Mouse (Mus musculus) forebrain, postnatal 0 days (tissue): ENCODE results near the gene Pspn. TPM values are rescaled to one million over a fixed set of nuclear protein-coding genes. Genes with fewer than 3 reads are reported as not detected.

Experiments used
- ATAC-seq: fragments of 200-750 bp; cut with Nextera tagmentation; 2 replicates; pipeline ENCODE4 v1.8.0; 2017; ENCODE audit warnings: mild to moderate bottlenecking, moderate library complexity
- DNase-seq: peaks from one replicate; pipeline ENCODE4 v3.0.0-alpha.2; 2015
- H3K27ac ChIP-seq: fragments of 300-500 bp; sonication (generic); 2 replicates; pipeline ENCODE4 v1.5.1; 2014; ENCODE audit warnings: low read depth, mild to moderate bottlenecking, antibody characterized with exemption, low read length, moderate library complexity, mixed read lengths
- H3K27me3 ChIP-seq: fragments of 300-500 bp; sonication (generic); 2 replicates; pipeline ENCODE4 v1.6.1; 2014; ENCODE audit warnings: mild to moderate bottlenecking, low read length, mixed read lengths; ENCODE audit not compliant: insufficient read depth
- H3K36me3 ChIP-seq: fragments of 300-500 bp; sonication (generic); 2 replicates; pipeline ENCODE4 v1.6.1; 2014; ENCODE audit warnings: mild to moderate bottlenecking, moderate library complexity; ENCODE audit not compliant: insufficient read depth
- H3K4me1 ChIP-seq: fragments of 300-500 bp; sonication (generic); 2 replicates; pipeline ENCODE4 v1.6.1; 2014; ENCODE audit warnings: antibody characterized with exemption; ENCODE audit not compliant: insufficient read depth
- H3K4me2 ChIP-seq: fragments of 300-500 bp; sonication (generic); 2 replicates; pipeline ENCODE4 v1.6.1; 2014; ENCODE audit warnings: low read depth, mild to moderate bottlenecking, moderate library complexity
- H3K4me3 ChIP-seq: fragments of 300-500 bp; sonication (generic); 2 replicates; pipeline ENCODE4 v1.5.1; 2014; ENCODE audit warnings: low read depth, low read length, mixed read lengths
- H3K9ac ChIP-seq: fragments of 300-500 bp; sonication (generic); 2 replicates; pipeline ENCODE4 v1.6.1; 2014; ENCODE audit warnings: mild to moderate bottlenecking
- H3K9me3 ChIP-seq: fragments of 300-500 bp; sonication (generic); 2 replicates; pipeline ENCODE4 v1.6.1; 2016; ENCODE audit warnings: low read length
- CTCF ChIP-seq: sonication (generic); IDR thresholded peaks from 2 replicates; pipeline ENCODE4 v1.5.1; 2016; ENCODE audit warnings: antibody characterized with exemption, control low read depth, low read depth
- WGBS: fragments of 180-500 bp; shearing (Covaris S2); extraction: QIAGEN DNeasy Blood & Tissue Kit; methylation state at CpG from one replicate; pipeline ENCODE4 v1.1.7; 2014; 5-methylcytosine and 5-hydroxymethylcytosine counted together
- polyA plus RNA-seq: library from polyadenylated mRNA; unstranded; fragments of >200 nt; fragmentation: Nextera tagmentation; extraction: Ambion mirVana; gene quantifications from 2 replicates; pipeline ENCODE4 v1.2.1, GENCODE M21; 2015
- total RNA-seq: library from RNA; depleted of rRNA; stranded (reverse); fragments of >200 nt; gene quantifications from 2 replicates; pipeline ENCODE4 v1.2.3, GENCODE M21; 2014; rRNA removed

Gene Pspn
- total RNA-seq (not detected in 2 replicates), polyA plus RNA-seq (not detected in 2 replicates)

DNA sequence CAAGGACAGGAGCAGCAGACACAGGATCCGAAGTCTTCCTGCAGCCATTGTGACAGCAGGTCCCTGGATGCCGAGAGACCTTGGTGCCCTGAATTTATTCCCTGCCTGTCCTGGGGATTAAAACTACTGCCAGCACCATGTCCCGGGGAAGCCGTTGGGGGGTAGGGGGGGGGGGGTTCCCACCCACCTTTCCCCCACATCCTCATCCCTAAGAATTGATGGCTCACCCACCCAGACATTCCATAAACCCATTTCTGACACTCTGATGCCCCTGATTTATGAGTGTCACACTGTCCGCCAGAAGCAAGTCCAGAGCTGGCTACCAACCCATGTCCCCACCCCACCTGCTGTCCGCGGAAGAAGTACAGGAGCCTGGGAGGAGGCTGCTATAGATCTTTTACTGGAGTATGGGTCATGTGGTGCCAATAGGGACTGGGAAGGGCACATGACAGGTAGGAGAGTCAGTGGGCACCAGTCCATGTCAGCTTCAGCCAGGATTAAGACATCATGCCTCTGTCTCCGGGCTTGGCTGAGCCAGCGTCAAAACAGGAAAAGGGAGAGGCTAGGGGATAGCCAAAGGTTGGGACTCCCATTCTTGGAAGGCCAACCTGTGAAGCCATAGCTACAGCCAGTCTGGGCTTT lies at the start of gene Pspn:
Gene Pspn, minus strand, starts transcription at position 51 of the 642 bp plus-strand sequence.
- no peak for ATAC-seq
- WGBS, result 91% methylated on average over 9 of the region's 9 CpGs

GRCm38 (mm10) chr17:57048816-57049215 lies 49.0 kb upstream of the Pspn start:
- ATAC-seq (peak; percentile 45), DNase-seq (peak; percentile 41)
- Histone ChIP-seq H3K27ac (no peak overlapping the region), H3K27me3 (no peaks in the 10 kb centered on the region), H3K9me3 (no peaks in the 10 kb centered on the region), H3K4me2 (no peak overlapping the region), H3K4me3 (no peak overlapping the region), H3K36me3 (peaks cover 59% of the 10 kb centered on the region), H3K4me1 (no peaks in the 10 kb centered on the region), H3K9ac (no peak overlapping the region)
- TF ChIP-seq CTCF, result no peak
- WGBS, result 82% methylated on average over 3 of the region's 3 CpGs

More for the DNA sequence above, at the start of gene Pspn:
- no peak within 1 kb of the TSS for H3K4me3 ChIP-seq
- no peaks in the 10 kb centered on the region for H3K27me3 ChIP-seq
- no peak within 1 kb of the TSS for H3K9ac ChIP-seq
- H3K9me3 ChIP-seq, result no peaks in the 10 kb centered on the region
- H3K27ac ChIP-seq, result no peak within 1 kb of the TSS
- peaks cover 59% of the 10 kb centered on the region for H3K36me3 ChIP-seq
- H3K4me2 ChIP-seq, result no peak within 1 kb of the TSS
- DNase-seq, result no peak
- no peak for TF ChIP-seq CTCF
- H3K4me1 ChIP-seq, result no peaks in the 10 kb centered on the region

DNA sequence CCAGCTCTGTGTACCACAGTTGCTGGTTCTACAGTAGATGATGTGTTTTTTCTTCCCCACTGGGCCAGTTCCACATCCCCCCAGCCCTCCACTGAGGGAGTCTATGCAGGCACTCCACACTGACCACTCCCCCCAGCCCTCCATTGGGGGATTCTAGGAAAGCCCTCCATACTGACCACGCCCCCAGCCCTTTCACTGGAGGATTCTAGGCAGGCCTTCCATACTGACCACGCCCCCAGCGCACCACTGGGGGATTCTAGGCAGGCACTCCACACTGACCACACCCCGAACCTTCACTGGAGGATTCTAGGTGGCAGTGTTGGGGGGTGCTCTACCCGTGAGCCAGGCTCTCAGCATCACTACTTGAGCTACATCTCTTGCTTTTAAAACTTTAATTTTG lies 47.6 kb upstream of the Pspn start:
- ATAC-seq, result no peak
- WGBS, result 41% methylated on average over 5 of the region's 5 CpGs
- no peak overlapping the region for H3K9ac ChIP-seq
- peaks cover 45% of the 10 kb centered on the region for H3K36me3 ChIP-seq
- no peak for DNase-seq
- no peak overlapping the region for H3K4me2 ChIP-seq
- no peak for TF ChIP-seq CTCF
- H3K27ac ChIP-seq, result no peak overlapping the region
- no peaks in the 10 kb centered on the region for H3K27me3 ChIP-seq
- H3K9me3 ChIP-seq, result no peaks in the 10 kb centered on the region
- H3K4me1 ChIP-seq, result no peaks in the 10 kb centered on the region
- no peak overlapping the region for H3K4me3 ChIP-seq

DNA sequence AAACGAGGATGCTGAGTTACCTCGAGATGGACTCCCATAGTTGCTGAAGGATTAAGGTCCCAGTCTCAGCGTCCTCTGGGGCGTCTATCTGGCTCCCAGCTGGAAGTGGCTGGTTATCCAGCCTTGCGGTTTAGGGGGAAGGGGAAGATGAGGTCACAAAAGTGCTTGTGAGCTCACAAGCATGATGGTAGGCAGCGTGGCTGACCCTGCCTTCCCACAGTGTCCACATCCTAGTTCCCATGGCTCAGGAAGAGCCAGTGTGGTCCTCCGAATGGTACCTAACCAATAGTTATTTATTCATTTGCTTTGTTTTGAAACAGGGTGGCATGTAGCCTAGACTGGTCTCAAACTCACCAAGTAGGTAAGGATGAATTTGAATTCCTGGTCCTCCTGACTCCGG lies 41.7 kb upstream of the Pspn start, which contains the start of gene Slc25a41:
Gene Slc25a41, minus strand, starts transcription at position 101 of the 400 bp plus-strand sequence.
- H3K9ac ChIP-seq, result no peak within 1 kb of the TSS
- ATAC-seq (no peak), DNase-seq (no peak)
- H3K4me1 ChIP-seq, result no peaks in the 10 kb centered on the region
- 76% methylated on average over 8 of the region's 8 CpGs for WGBS
- no peak within 1 kb of the TSS for H3K4me3 ChIP-seq
- TF ChIP-seq CTCF, result no peak
- H3K36me3 ChIP-seq, result peaks cover 10% of the 10 kb centered on the region
- no peak within 1 kb of the TSS for H3K4me2 ChIP-seq
- H3K27ac ChIP-seq, result no peak within 1 kb of the TSS
- H3K9me3 ChIP-seq, result no peaks in the 10 kb centered on the region
- H3K27me3 ChIP-seq, result no peaks in the 10 kb centered on the region

- Histone ChIP-seq H3K4me1 (no peaks in the 10 kb centered on the region), H3K4me3 (no peak overlapping the region), H3K27me3 (no peaks in the 10 kb centered on the region), H3K4me2 (no peak overlapping the region), H3K9ac (no peak overlapping the region), H3K36me3 (no peaks in the 10 kb centered on the region), H3K9me3 (no peaks in the 10 kb centered on the region), H3K27ac (no peak overlapping the region)
- peak; percentile 32 for TF ChIP-seq CTCF
- no peak for ATAC-seq
- DNase-seq, result no peak
- WGBS, result 47% methylated on average over 8 of the region's 8 CpGs
Measured at GRCm38 (mm10) chr17:57038978-57039377, 39.2 kb upstream of the Pspn start.

DNA sequence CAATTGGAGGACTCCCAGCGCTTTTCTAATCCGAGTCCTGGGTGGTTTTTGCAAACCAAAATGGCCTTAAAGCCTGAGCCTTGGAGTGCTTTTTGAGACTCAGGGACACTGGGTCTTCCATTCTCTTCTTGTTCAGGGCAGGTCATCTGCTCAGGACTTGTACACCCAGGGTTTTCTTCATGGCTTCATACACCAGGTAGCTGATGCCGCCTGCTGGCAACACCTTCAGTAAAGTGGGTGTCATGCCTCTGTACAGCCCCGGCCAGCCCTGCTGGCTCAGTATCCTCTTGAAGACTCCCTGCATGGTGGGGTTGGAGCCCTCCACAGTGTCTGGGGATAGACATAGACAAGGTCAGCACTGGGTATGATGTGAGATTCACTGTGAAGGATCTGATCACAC lies 33.0 kb upstream of the Pspn start:
- Histone ChIP-seq H3K27ac (no peak overlapping the region; the same call in 1 of the 2 replicates), H3K4me1 (peaks cover 10% of the 10 kb centered on the region), H3K9ac (no peak overlapping the region), H3K4me3 (no peak overlapping the region), H3K4me2 (no peak overlapping the region), H3K36me3 (peaks cover 4% of the 10 kb centered on the region; the same call in 1 of the 2 replicates), H3K27me3 (no peaks in the 10 kb centered on the region), H3K9me3 (no peaks in the 10 kb centered on the region)
- TF ChIP-seq CTCF, result no peak
- DNase-seq (no peak), ATAC-seq (no peak)
- WGBS, result 91% methylated on average over 4 of the region's 4 CpGs

- ATAC-seq, result peak; percentile 94
- Histone ChIP-seq H3K36me3 (peaks cover 12% of the 10 kb centered on the region), H3K27ac (peak overlapping the region; percentile 81), H3K27me3 (no peaks in the 10 kb centered on the region), H3K9me3 (no peaks in the 10 kb centered on the region), H3K4me2 (peak overlapping the region; percentile 62), H3K4me1 (peaks cover 10% of the 10 kb centered on the region), H3K9ac (peak overlapping the region; percentile 48), H3K4me3 (peak overlapping the region; percentile 41)
- peak; percentile 19; the same call in 1 of the 2 replicates for TF ChIP-seq CTCF
- WGBS, result under 1% methylated on average over 38 of the region's 38 CpGs
- peak; percentile 100 for DNase-seq
Measured at GRCm38 (mm10) chr17:57031661-57032420, 32.0 kb upstream of the Pspn start.
